Mouse (Mus musculus): ENCODE measurements around the gene Soga3.

The Soga3 gene

DNA sequence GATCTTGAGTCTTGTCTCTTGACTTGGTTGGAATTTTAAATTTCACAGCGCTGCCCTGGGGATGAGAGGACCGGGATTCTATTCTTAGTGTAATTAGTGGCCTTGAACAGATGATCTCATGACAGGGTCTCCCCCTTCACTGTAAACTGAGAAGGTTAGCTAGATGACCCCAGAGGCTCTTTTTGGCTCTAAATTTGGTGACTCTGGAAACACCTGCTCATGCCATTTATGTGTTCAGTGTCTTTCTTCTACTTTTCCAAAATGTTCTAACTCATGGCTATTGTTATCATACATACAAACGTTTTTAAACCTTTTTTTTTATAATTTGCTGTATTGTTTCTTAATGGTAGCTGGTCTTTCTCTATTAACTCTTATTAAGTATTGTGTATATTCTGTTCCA is 65.1 kb downstream of the Soga3 start:
- DNase-seq (ENCODE audit: low spot score in 2 of 2): no peak

DNA sequence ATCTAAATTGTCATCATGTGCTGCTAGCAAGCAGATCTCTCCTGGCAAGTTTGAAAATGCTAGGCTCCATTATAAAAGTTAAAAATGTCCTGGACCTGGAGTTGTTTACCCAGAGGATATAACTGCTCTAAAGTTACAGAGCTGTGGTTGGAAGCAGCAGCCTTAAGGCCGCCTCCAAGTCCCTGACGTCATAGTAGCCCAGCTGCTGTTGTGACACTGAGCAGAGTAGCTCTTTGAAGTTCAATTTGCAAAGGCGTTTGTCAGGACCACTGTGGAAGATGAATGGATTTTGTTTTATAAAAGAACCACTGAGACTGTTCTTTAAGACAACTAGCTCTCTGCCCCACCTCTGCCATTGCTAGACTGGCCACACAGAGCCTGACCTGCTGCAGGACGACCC is 67.8 kb downstream of the Soga3 start, which contains the start of gene 9330159F19Rik:
Gene 9330159F19Rik (plus strand): TSS at position 154 of the 400 bp plus-strand sequence.
- peak in 1 of 2 experiments; percentile 24 for DNase-seq (ENCODE audit: low spot score in 2 of 2)

DNA sequence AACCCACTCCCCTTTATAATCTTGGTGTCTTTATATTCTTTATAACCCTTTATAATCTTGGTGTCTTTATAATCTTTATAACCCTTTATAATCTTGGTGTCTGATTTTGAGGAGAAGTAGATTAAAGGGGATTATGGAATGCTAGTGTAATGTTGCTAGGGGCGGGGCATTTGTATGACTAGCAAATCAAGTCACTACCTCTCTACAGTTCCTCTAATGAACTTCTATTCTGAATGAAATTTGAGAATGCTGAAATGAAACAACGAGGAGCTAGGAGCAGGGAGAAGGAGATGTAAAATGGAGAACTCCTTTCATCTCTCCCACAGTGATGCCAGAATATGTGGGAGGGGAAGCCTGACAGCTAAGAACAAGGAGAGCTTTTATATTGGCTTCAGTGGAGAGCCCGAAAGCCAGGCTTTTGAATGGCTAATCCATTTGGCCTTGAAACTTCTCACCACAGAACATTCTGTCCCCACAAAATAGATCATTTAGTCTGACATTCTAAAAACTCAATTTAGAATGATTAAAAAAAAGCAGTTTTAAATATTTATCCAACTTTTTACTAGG is 70.0 kb downstream of the Soga3 start:
- no peak for DNase-seq (ENCODE audit: low spot score in 2 of 2)

DNA sequence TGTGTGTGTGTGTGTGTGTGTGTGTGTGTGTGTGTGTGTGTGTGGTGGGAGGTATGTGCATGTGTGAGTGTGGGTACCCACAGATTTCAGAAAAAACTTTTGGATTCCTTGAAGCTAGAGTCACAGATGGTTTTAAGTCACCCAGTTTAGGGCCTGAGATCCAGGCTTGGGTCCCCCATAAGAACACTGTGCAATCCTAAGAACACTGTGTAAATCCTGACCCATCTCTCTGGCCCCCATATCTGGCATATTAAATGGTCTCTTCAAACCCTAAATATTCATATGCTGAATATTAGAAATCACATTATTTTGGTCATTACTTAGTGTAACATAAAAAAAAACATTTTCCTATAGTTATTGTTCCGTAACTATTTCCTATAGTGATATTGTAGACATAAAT is 73.3 kb downstream of the Soga3 start:
- DNase-seq (ENCODE audit: low spot score in 2 of 2): no peak

DNA sequence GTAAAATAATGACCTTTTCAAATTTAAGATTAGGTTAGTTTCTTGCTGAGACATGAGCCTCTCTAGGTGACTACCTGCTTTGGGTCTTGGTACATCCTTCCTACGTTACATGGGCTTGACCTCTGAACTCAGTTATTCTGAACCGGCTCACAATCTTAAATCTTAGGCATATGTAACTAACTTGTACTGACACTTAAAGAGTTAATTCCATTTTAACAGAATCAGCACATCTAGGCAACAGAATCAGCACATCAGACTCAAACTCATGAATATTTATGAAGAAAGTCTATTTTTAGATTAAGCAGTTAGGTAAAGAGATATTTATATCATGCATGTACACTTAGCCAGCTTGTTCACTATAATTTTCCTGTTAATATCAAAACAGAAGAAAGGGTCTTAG is 73.8 kb downstream of the Soga3 start:
- DNase-seq (ENCODE audit: low spot score in 2 of 2): no peak

DNA sequence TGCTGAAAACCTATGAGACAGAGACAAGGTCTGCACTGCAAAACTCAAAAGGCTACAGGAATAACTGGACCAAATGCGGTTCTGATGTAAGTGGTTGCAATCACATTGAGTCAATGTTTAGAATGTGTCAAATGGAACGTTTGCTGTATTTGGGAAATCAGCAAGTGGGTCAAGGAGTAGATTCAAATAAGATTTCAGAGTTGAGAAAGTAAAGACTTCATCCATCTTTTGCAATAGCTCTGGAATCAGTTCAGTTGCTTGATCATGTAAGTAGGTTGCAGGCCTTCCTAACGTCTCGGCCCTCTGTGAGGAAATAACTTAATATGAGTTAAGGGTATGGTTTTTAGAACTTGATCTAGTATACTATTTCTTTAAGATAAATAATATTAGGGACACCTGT is 81.7 kb downstream of the Soga3 start:
- DNase-seq (ENCODE audit: low spot score in 2 of 2): no peak

DNA sequence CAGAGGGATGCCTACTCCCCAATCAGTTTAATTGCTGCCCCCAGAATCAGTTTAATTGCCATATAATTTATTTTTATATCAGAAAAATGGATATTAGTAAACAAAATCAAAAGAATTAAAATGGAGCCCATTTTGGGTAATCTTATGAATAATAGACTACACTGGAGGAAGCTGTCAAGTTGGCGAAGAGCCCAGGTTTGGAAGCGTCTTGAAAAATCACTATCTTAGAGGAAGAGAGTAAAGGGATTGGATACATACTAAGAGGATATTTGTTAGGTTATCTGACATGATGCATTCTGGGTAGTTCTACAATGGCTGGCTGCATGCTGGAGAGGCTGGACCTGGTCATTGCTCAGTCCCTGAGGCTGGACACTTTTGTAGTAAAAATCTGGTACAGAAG is 87.6 kb downstream of the Soga3 start:
- DNase-seq (ENCODE audit: low spot score in 2 of 2): no peak
